Mouse (Mus musculus): ENCODE measurements around the gene Rln3.

Rln3 gene

GRCm38 (mm10) chr8:83997511-83998141, 47.2 kb downstream of the Rln3 start, which contains the start of gene Samd1:
Gene Samd1 (plus strand): TSS chr8:83997672.
- DNase-seq (ENCODE audit: low read depth, low spot score) = no peak

GRCm38 (mm10) chr8:83996567-83997505, 48.0 kb downstream of the Rln3 start:
- DNase-seq (ENCODE audit: low read depth, low spot score) = peak; percentile 70

GRCm38 (mm10) chr8:83995973-83996372, 48.8 kb downstream of the Rln3 start:
- DNase-seq (ENCODE audit: low read depth, low spot score) = no peak

GRCm38 (mm10) chr8:83994030-83994429, 50.8 kb downstream of the Rln3 start:
- no peak for DNase-seq (ENCODE audit: low read depth, low spot score)
